Comparison of ENCODE assay signal across 23 mouse cellular contexts in genomic region chr16:56298836-56299235, GRCm38 (mm10).
DNase-seq lines count a peak whose midpoint lies in the region; ATAC-seq and TF ChIP-seq lines count a peak whose summit lies in the region.
"Had no signal": no experiment of that assay in that cellular context is flagged by ENCODE, and none has a peak within 500 bp of the region (broad histone marks: within the 10 kb centered on the region; RNA-seq: fewer than 3 reads in every experiment).

No protein-coding gene starts in this region.

- intact Hi-C loops in heart, postnatal 10 days (cut with DNase I), result no loop called here

- no peaks in the 10 kb centered on the region for H3K9me3 ChIP-seq in heart, embryonic 11.5 days (replicated peaks; ENCODE audit: control insufficient read depth, low read length)
- no peaks in the 10 kb centered on the region for H3K9me3 ChIP-seq in lung, embryonic 14.5 days (ENCODE audit: low read depth, low read length)
- H3K9me3 ChIP-seq in hindbrain, embryonic 10.5 days, result no peaks in the 10 kb centered on the region
- H3K9me3 ChIP-seq: embryonic facial prominence, embryonic 15.5 days; forebrain, embryonic 12.5 days; heart, embryonic 10.5 days; heart, embryonic 15.5 days; hindbrain, embryonic 15.5 days had no signal

- H3K4me1 ChIP-seq in heart, embryonic 11.5 days (ENCODE audit: control insufficient read depth, insufficient read depth, low read length), result no peaks in the 10 kb centered on the region
- H3K4me1 ChIP-seq in lung, embryonic 14.5 days (ENCODE audit: insufficient read depth), result no peaks in the 10 kb centered on the region
- H3K4me1 ChIP-seq in hindbrain, embryonic 10.5 days (replicated peaks), result no peaks in the 10 kb centered on the region
- H3K4me1 ChIP-seq: embryonic facial prominence, embryonic 15.5 days; forebrain, embryonic 12.5 days; heart, embryonic 10.5 days; heart, embryonic 15.5 days; hindbrain, embryonic 15.5 days had no signal

- peak; percentile 9 to 18 for DNase-seq in heart, postnatal 10 days
- DNase-seq in lung, embryonic 14.5 days, result peak; percentile 42
- no peak for DNase-seq in lung, postnatal 4 days
- DNase-seq in Patski (ENCODE audit: low read depth, low spot score), result peak; percentile 81
- peak; percentile 76 for DNase-seq in fibroblast of lung, adult 2 months (ENCODE audit: low read depth)
- DNase-seq in hindbrain, embryonic 10.5 days (ENCODE audit: low spot score), result no peak
- no peak for DNase-seq in cerebellum, adult 11 months
- DNase-seq: adrenal gland, adult 2 months; adrenal gland, postnatal 25 days; cerebellum, adult 11-12 months; cerebellum, adult 9-11 months; cerebellum, postnatal 36 days; gastrocnemius, postnatal 10 days; heart, adult 18-20 months had no signal

- no peak for TF ChIP-seq CTCF in lung, embryonic 14.5 days (IDR thresholded peaks at IDR 0.05; ENCODE audit: low read depth)
- TF ChIP-seq CTCF in Patski (IDR thresholded peaks at IDR 0.05), result no peak

- H3K4me3 ChIP-seq in heart, embryonic 11.5 days (ENCODE audit: low read depth, low read length), result no peak overlapping the region
- no peak overlapping the region for H3K4me3 ChIP-seq in lung, embryonic 14.5 days (ENCODE audit: low read depth, low read length)
- no peak overlapping the region for H3K4me3 ChIP-seq in hindbrain, embryonic 10.5 days
- H3K4me3 ChIP-seq: embryonic facial prominence, embryonic 15.5 days; forebrain, embryonic 12.5 days; heart, embryonic 10.5 days; heart, embryonic 15.5 days; hindbrain, embryonic 15.5 days had no signal

- no peak overlapping the region for H3K9ac ChIP-seq in heart, embryonic 11.5 days (ENCODE audit: low read depth, low read length)
- H3K9ac ChIP-seq in lung, embryonic 14.5 days, result no peak overlapping the region
- H3K9ac ChIP-seq: embryonic facial prominence, embryonic 15.5 days; forebrain, embryonic 12.5 days; heart, embryonic 15.5 days; hindbrain, embryonic 15.5 days had no signal

- in situ Hi-C loops in Patski (cut with MboI; ENCODE audit: low pct_unique_long_range_greater_than_20kb), result no loop called here

- ATAC-seq in heart, embryonic 11.5 days (replicated peaks; ENCODE audit: insufficient number of reproducible peaks, low FRiP score, low TSS enrichment), result no peak
- ATAC-seq in lung, embryonic 14.5 days (ENCODE audit: insufficient read depth), result no peak
- ATAC-seq in Patski, result peak; percentile 48
- ATAC-seq: forebrain, embryonic 16.5 days; intestine, embryonic 16.5 days had no signal

- POLR2A ChIA-PET in Patski (lab: Charles Lee), result no interaction called here

- CTCF ChIA-PET in Patski (lab: Charles Lee), result interaction anchor here (0.8 to 1.0 kb wide), 2 partner anchors 9 to 378 kb away, joined by 3 read pairs; no protein-coding TSS in a partner anchor

- H3K36me3 ChIP-seq in heart, embryonic 11.5 days (ENCODE audit: control insufficient read depth, insufficient read depth, low read length), result no peaks in the 10 kb centered on the region
- H3K36me3 ChIP-seq in lung, embryonic 14.5 days (ENCODE audit: insufficient read depth), result no peaks in the 10 kb centered on the region
- H3K36me3 ChIP-seq in hindbrain, embryonic 10.5 days, result no peaks in the 10 kb centered on the region
- H3K36me3 ChIP-seq: embryonic facial prominence, embryonic 15.5 days; forebrain, embryonic 12.5 days; heart, embryonic 10.5 days; heart, embryonic 15.5 days; hindbrain, embryonic 15.5 days had no signal

- H3K27ac ChIP-seq in heart, embryonic 11.5 days (ENCODE audit: low read depth, low read length), result no peak overlapping the region
- H3K27ac ChIP-seq in lung, embryonic 14.5 days (ENCODE audit: low read depth), result no peak overlapping the region
- H3K27ac ChIP-seq in hindbrain, embryonic 10.5 days, result no peak overlapping the region
- H3K27ac ChIP-seq: embryonic facial prominence, embryonic 15.5 days; forebrain, embryonic 12.5 days; heart, embryonic 10.5 days; heart, embryonic 15.5 days; hindbrain, embryonic 15.5 days had no signal

- no peaks in the 10 kb centered on the region for H3K27me3 ChIP-seq in heart, embryonic 11.5 days (ENCODE audit: control insufficient read depth, insufficient read depth, low read length)
- no peaks in the 10 kb centered on the region for H3K27me3 ChIP-seq in lung, embryonic 14.5 days (ENCODE audit: insufficient read depth, low read length)
- H3K27me3 ChIP-seq in Patski, result no peaks in the 10 kb centered on the region
- no peaks in the 10 kb centered on the region for H3K27me3 ChIP-seq in hindbrain, embryonic 10.5 days (ENCODE audit: insufficient read depth, poor library complexity, severe bottlenecking)
- H3K27me3 ChIP-seq: CH12.LX; embryonic facial prominence, embryonic 15.5 days; forebrain, embryonic 12.5 days; heart, embryonic 15.5 days; hindbrain, embryonic 15.5 days had no signal

- no peak overlapping the region for H3K4me2 ChIP-seq in heart, embryonic 11.5 days
- H3K4me2 ChIP-seq in lung, embryonic 14.5 days, result no peak overlapping the region
- H3K4me2 ChIP-seq: embryonic facial prominence, embryonic 15.5 days; forebrain, embryonic 12.5 days; heart, embryonic 15.5 days; hindbrain, embryonic 15.5 days had no signal

- 82% methylated on average over 2 of the region's 2 CpGs for WGBS in heart, embryonic 11.5 days (ENCODE audit: insufficient replicate concordance)
- 32% methylated on average over 2 of the region's 2 CpGs for WGBS in lung, embryonic 14.5 days
- WGBS in hindbrain, embryonic 10.5 days, result 85% methylated on average over 2 of the region's 2 CpGs

Comparison
In these comparisons a context has a peak if more than half of its experiments do, and no peak if none do; other contexts are left out.
1. DNase-seq: peak in heart, postnatal 10 days (2 of 2), lung, embryonic 14.5 days (single experiment), Patski (single experiment) and fibroblast of lung, adult 2 months (single experiment); none in lung, postnatal 4 days (0 of 2), hindbrain, embryonic 10.5 days (single experiment) and cerebellum, adult 11 months (single experiment).